Mouse (Mus musculus) midbrain, embryonic 12.5 days (tissue): ENCODE measurements around the gene 4931409K22Rik. TPM values are rescaled to one million over a fixed set of nuclear protein-coding genes. Genes with fewer than 3 reads are reported as not detected.
A peak's percentile ranks its signal among the peaks of the same experiment; 100 is the strongest.

Experiments
- ATAC-seq: fragments of 200-750 bp; cut with Nextera tagmentation; 2 replicates; pipeline ENCODE4 v1.8.0; 2017; ENCODE audit warnings: low read depth, moderate TSS enrichment, moderate library complexity; ENCODE audit not compliant: low FRiP score
- H3K27ac ChIP-seq: fragments of 300-500 bp; sonication (generic); replicated peaks from 2 replicates; pipeline ENCODE4 v1.5.1; 2016; ENCODE audit warnings: mild to moderate bottlenecking
- H3K27me3 ChIP-seq: fragments of 300-500 bp; sonication (generic); 2 replicates; pipeline ENCODE4 v1.6.1; 2016; ENCODE audit warnings: mild to moderate bottlenecking
- H3K36me3 ChIP-seq: fragments of 300-500 bp; sonication (generic); 2 replicates; pipeline ENCODE4 v1.6.1; 2016
- H3K4me1 ChIP-seq: fragments of 300-500 bp; sonication (generic); 2 replicates; pipeline ENCODE4 v1.6.1; 2016
- H3K4me2 ChIP-seq: fragments of 300-500 bp; sonication (generic); replicated peaks from 2 replicates; pipeline ENCODE4 v1.6.1; 2016; ENCODE audit warnings: mild to moderate bottlenecking, moderate library complexity
- H3K4me3 ChIP-seq: fragments of 300-500 bp; sonication (generic); 2 replicates; pipeline ENCODE4 v1.5.1; 2016; ENCODE audit warnings: mild to moderate bottlenecking
- H3K9ac ChIP-seq: fragments of 300-500 bp; sonication (generic); replicated peaks from 2 replicates; pipeline ENCODE4 v1.6.1; 2016; ENCODE audit warnings: mild to moderate bottlenecking, moderate library complexity
- H3K9me3 ChIP-seq: fragments of 300-500 bp; sonication (generic); 2 replicates; pipeline ENCODE4 v1.6.1; 2016; ENCODE audit warnings: mild to moderate bottlenecking
- WGBS: fragments of 180-500 bp; shearing (Covaris S2); methylation state at CpG from one replicate; pipeline ENCODE4 v1.1.7; 2016; 5-methylcytosine and 5-hydroxymethylcytosine counted together
- polyA plus RNA-seq: library from polyadenylated mRNA; unstranded; fragments of >200 nt; fragmentation: Nextera tagmentation; extraction: Ambion mirVana; gene quantifications from 2 replicates; pipeline ENCODE4 v1.2.1, GENCODE M21; 2016

4931409K22Rik gene
- polyA plus RNA-seq, 1 experiment from 2014 or later = 0.06 TPM

GRCm38 (mm10) chr5:24599137-24599536, 42.5 kb upstream of the 4931409K22Rik start:
- H3K27me3 ChIP-seq = 0 out of 2 replicates have a peak, but pooled peaks cover 4% of the 10 kb centered on the region
- peak overlapping the region; percentile 94 for H3K4me2 ChIP-seq
- peak overlapping the region; percentile 77; the same call in 1 of the 2 replicates for H3K9ac ChIP-seq
- peak overlapping the region; percentile 72 for H3K27ac ChIP-seq
- ATAC-seq = no peak
- 14% methylated on average over 8 of the region's 8 CpGs for WGBS
- H3K36me3 ChIP-seq = peaks cover 15% of the 10 kb centered on the region
- peaks cover 84% of the 10 kb centered on the region for H3K4me1 ChIP-seq
- peak overlapping the region; percentile 56 for H3K4me3 ChIP-seq
- H3K9me3 ChIP-seq = no peaks in the 10 kb centered on the region

GRCm38 (mm10) chr5:24598570-24599006, 42.0 kb upstream of the 4931409K22Rik start:
- ATAC-seq = 0 out of 2 replicates have a peak, but pooled peaks have one; percentile 27
- Histone ChIP-seq H3K27me3 (0 out of 2 replicates have a peak, but pooled peaks cover 4% of the 10 kb centered on the region), H3K4me2 (peak overlapping the region; percentile 94), H3K27ac (peak overlapping the region; percentile 72), H3K4me1 (peaks cover 79% of the 10 kb centered on the region), H3K4me3 (peak overlapping the region; percentile 56), H3K9ac (peak overlapping the region; percentile 77), H3K9me3 (no peaks in the 10 kb centered on the region), H3K36me3 (peaks cover 21% of the 10 kb centered on the region)
- WGBS = under 1% methylated on average over 39 of the region's 41 CpGs

GRCm38 (mm10) chr5:24597901-24598569, 41.4 kb upstream of the 4931409K22Rik start:
- 0 out of 2 replicates have a peak, but pooled peaks cover 4% of the 10 kb centered on the region for H3K27me3 ChIP-seq
- peaks cover 26% of the 10 kb centered on the region for H3K36me3 ChIP-seq
- WGBS = 23% methylated on average over 15 of the region's 15 CpGs
- H3K9me3 ChIP-seq = no peaks in the 10 kb centered on the region
- H3K4me3 ChIP-seq = peak overlapping the region; percentile 56
- H3K4me2 ChIP-seq = peak overlapping the region; percentile 94
- peak overlapping the region; percentile 77 for H3K9ac ChIP-seq
- no peak for ATAC-seq
- H3K27ac ChIP-seq = peak overlapping the region; percentile 72
- peaks cover 73% of the 10 kb centered on the region for H3K4me1 ChIP-seq

GRCm38 (mm10) chr5:24597221-24597728, 40.7 kb upstream of the 4931409K22Rik start:
- H3K9ac ChIP-seq = peak overlapping the region; percentile 51
- peak overlapping the region; percentile 22; the same call in 1 of the 2 replicates for H3K4me3 ChIP-seq
- peak overlapping the region; percentile 42 for H3K4me2 ChIP-seq
- H3K36me3 ChIP-seq = peaks cover 34% of the 10 kb centered on the region
- H3K4me1 ChIP-seq = peaks cover 67% of the 10 kb centered on the region
- H3K27me3 ChIP-seq = peaks cover 11% of the 10 kb centered on the region
- ATAC-seq = peak; percentile 4; the same call in 1 of the 2 replicates
- 50% methylated on average over 2 of the region's 2 CpGs for WGBS
- H3K27ac ChIP-seq = peak overlapping the region; percentile 96
- no peaks in the 10 kb centered on the region for H3K9me3 ChIP-seq

- peak overlapping the region; percentile 22; the same call in 1 of the 2 replicates for H3K4me3 ChIP-seq
- ATAC-seq = peak; percentile 64
- peaks cover 18% of the 10 kb centered on the region for H3K27me3 ChIP-seq
These were observed 40.0 kb upstream of the 4931409K22Rik start for GRCm38 (mm10) chr5:24596519-24597171.

GRCm38 (mm10) chr5:24595786-24596380, 39.3 kb upstream of the 4931409K22Rik start:
- H3K27ac ChIP-seq = peak overlapping the region; percentile 96
- peak overlapping the region; percentile 42 for H3K4me2 ChIP-seq
- peak; percentile 17; the same call in 1 of the 2 replicates for ATAC-seq
- H3K9ac ChIP-seq = peak overlapping the region; percentile 51
- no peaks in the 10 kb centered on the region for H3K9me3 ChIP-seq
- H3K4me3 ChIP-seq = 0 out of 2 replicates have a peak overlapping the region, but pooled peaks have one; percentile 22
- H3K4me1 ChIP-seq = peaks cover 72% of the 10 kb centered on the region
- H3K36me3 ChIP-seq = peaks cover 48% of the 10 kb centered on the region
- WGBS = 37% methylated on average over 14 of the region's 14 CpGs
- peaks cover 23% of the 10 kb centered on the region for H3K27me3 ChIP-seq

More at GRCm38 (mm10) chr5:24596519-24597171, 40.0 kb upstream of the 4931409K22Rik start:
- WGBS = 5% methylated on average over 11 of the region's 11 CpGs
- Histone ChIP-seq H3K4me1 (peaks cover 69% of the 10 kb centered on the region), H3K36me3 (peaks cover 40% of the 10 kb centered on the region), H3K9ac (peak overlapping the region; percentile 51), H3K27ac (peak overlapping the region; percentile 96), H3K4me2 (peak overlapping the region; percentile 42), H3K9me3 (no peaks in the 10 kb centered on the region)

GRCm38 (mm10) chr5:24595261-24595660, 38.7 kb upstream of the 4931409K22Rik start:
- no peak for ATAC-seq
- Histone ChIP-seq H3K4me3 (no peak overlapping the region), H3K9me3 (no peaks in the 10 kb centered on the region), H3K4me2 (peak overlapping the region; percentile 42), H3K9ac (peak overlapping the region; percentile 51), H3K4me1 (peaks cover 67% of the 10 kb centered on the region), H3K36me3 (peaks cover 54% of the 10 kb centered on the region), H3K27ac (peak overlapping the region; percentile 96), H3K27me3 (peaks cover 22% of the 10 kb centered on the region)
- WGBS = 95% methylated on average over 5 of the region's 5 CpGs

- H3K9ac ChIP-seq = no peak overlapping the region
- no peak for ATAC-seq
- H3K4me1 ChIP-seq = peaks cover 61% of the 10 kb centered on the region
- H3K27ac ChIP-seq = no peak overlapping the region
- H3K4me2 ChIP-seq = no peak overlapping the region
- no peak overlapping the region for H3K4me3 ChIP-seq
- peaks cover 22% of the 10 kb centered on the region for H3K27me3 ChIP-seq
- peaks cover 62% of the 10 kb centered on the region for H3K36me3 ChIP-seq
- H3K9me3 ChIP-seq = no peaks in the 10 kb centered on the region
- WGBS = 95% methylated on average over 5 of the region's 5 CpGs
These were observed 37.7 kb upstream of the 4931409K22Rik start for GRCm38 (mm10) chr5:24594346-24594745.

GRCm38 (mm10) chr5:24593928-24594327, 37.3 kb upstream of the 4931409K22Rik start:
- WGBS = 82% methylated on average over 10 of the region's 10 CpGs
- peaks cover 60% of the 10 kb centered on the region for H3K4me1 ChIP-seq
- H3K9ac ChIP-seq = no peak overlapping the region
- no peak overlapping the region for H3K4me3 ChIP-seq
- H3K27me3 ChIP-seq = peaks cover 22% of the 10 kb centered on the region
- H3K27ac ChIP-seq = no peak overlapping the region
- H3K36me3 ChIP-seq = peaks cover 66% of the 10 kb centered on the region
- no peak overlapping the region for H3K4me2 ChIP-seq
- no peak for ATAC-seq
- no peaks in the 10 kb centered on the region for H3K9me3 ChIP-seq

- H3K36me3 ChIP-seq = peaks cover 73% of the 10 kb centered on the region
- no peak overlapping the region for H3K9ac ChIP-seq
- H3K9me3 ChIP-seq = no peaks in the 10 kb centered on the region
- no peak overlapping the region for H3K27ac ChIP-seq
- H3K4me1 ChIP-seq = peaks cover 57% of the 10 kb centered on the region
- WGBS = 80% methylated on average over 10 of the region's 10 CpGs
- peaks cover 22% of the 10 kb centered on the region for H3K27me3 ChIP-seq
- no peak for ATAC-seq
- no peak overlapping the region for H3K4me2 ChIP-seq
- no peak overlapping the region for H3K4me3 ChIP-seq
These were observed 36.6 kb upstream of the 4931409K22Rik start for GRCm38 (mm10) chr5:24593230-24593629.

GRCm38 (mm10) chr5:24592471-24593160, 36.0 kb upstream of the 4931409K22Rik start:
- ATAC-seq = no peak
- peaks cover 22% of the 10 kb centered on the region for H3K27me3 ChIP-seq
- no peak overlapping the region for H3K4me3 ChIP-seq
- WGBS = 67% methylated on average over 21 of the region's 21 CpGs
- 0 out of 2 replicates have a peak overlapping the region, but pooled peaks have one; percentile 15 for H3K9ac ChIP-seq
- H3K4me1 ChIP-seq = peaks cover 58% of the 10 kb centered on the region
- H3K36me3 ChIP-seq = peaks cover 75% of the 10 kb centered on the region
- no peak overlapping the region for H3K4me2 ChIP-seq
- no peaks in the 10 kb centered on the region for H3K9me3 ChIP-seq
- H3K27ac ChIP-seq = no peak overlapping the region
